Mouse (Mus musculus): ENCODE measurements around the gene Riok1.

DNA sequence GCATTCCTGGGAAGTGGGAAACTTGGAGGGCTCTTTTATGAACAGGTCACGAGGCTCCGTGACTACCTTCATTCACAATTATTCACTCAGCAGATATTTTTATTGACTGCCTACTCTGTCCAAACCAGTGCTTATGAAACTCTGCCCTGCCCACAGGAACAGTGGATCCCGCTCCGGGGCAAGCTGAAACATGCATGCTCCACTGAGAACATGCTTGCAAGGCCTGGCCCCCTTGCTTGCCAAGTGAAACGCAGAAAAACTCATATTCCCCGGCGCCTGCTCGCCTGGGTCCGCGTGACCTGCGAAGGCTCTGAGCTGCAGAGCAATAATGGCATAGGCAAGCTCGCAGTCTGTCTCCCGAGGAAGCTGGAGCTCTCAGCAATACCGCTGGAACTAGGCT lies 43.9 kb downstream of the Riok1 start:
- TF ChIP-seq CTCF (IDR thresholded peaks at IDR 0.05; ENCODE audit: low read depth) (no peak), EP300 (IDR thresholded peaks at IDR 0.05; ENCODE audit: low read depth) (no peak)
